Mouse (Mus musculus) large intestine, adult 2 months (tissue): Measurements from ENCODE around the gene Mfsd2b. TPM values are rescaled to one million over a fixed set of nuclear protein-coding genes. Genes with fewer than 3 reads are reported as not detected.
A peak's percentile ranks its signal among the peaks of the same experiment; 100 is the strongest.

Experiments used
- DNase-seq: peaks from one replicate; pipeline ENCODE4 v3.0.0-alpha.2; 2012; ENCODE audit warnings: low read depth, low spot score
- whole genome bisulfite sequencing: fragments of 180-500 bp; shearing (Covaris S2); methylation state at CpG from one replicate; pipeline ENCODE4 v1.1.7; 2018; 5-methylcytosine and 5-hydroxymethylcytosine counted together
- polyA plus RNA-seq: library from polyadenylated mRNA; depleted of rRNA; stranded (reverse); fragments of >200 nt; gene quantifications from 2 replicates; pipeline ENCODE4 v1.2.3, GENCODE M21; 2012; rRNA removed

Gene Mfsd2b
- polyA plus RNA-seq, 1 experiment = 1.1 TPM

DNA sequence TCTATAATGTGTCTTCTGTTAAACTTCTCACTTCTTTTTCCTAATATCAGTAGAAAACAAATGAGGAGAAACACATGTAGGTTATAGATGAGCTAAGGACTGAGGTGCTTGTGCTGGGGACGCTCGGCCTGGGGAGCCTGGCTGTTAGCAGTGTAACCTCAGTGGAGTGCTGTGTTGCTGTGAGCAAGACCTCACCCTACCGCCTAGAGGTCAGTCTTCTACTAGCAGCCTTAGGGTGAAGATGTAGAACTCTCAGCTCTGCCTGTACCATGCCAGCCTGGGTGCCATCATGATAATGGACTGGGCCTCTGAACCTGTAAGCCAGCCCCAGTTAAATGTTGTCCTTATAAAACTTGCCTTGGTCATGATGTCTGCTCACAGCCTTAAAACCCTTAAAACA is 46.9 kb downstream of the Mfsd2b start:
- 89% methylated on average over 3 of the region's 3 CpGs for WGBS
- no peak for DNase-seq

GRCm38 (mm10) chr12:4817361-4818101 is 56.6 kb downstream of the Mfsd2b start, which contains the start of gene Sf3b6:
Gene Sf3b6, plus strand, starts transcription at chr12:4817544.
- DNase-seq = peak; percentile 96
- WGBS = under 1% methylated on average over 49 of the region's 49 CpGs

- DNase-seq = no peak
- WGBS = 7% methylated on average over 24 of the region's 24 CpGs
Observed at GRCm38 (mm10) chr12:4816680-4817360, 57.3 kb downstream of the Mfsd2b start.

GRCm38 (mm10) chr12:4813636-4814035 is 60.5 kb downstream of the Mfsd2b start:
- 77% methylated on average over 4 of the region's 4 CpGs for WGBS

More at GRCm38 (mm10) chr12:4813636-4814035, 60.5 kb downstream of the Mfsd2b start:
- DNase-seq = no peak

Other genes with a start within 250 kb of the Mfsd2b start
- not detected in 2 replicates for gene Fam228a, start 135.9 kb downstream of the Mfsd2b start, polyA plus RNA-seq
- gene Pfn4, start 105.3 kb downstream of the Mfsd2b start, polyA plus RNA-seq = 0.07 and 0.25 TPM in 2 replicates
- gene Fam228b, start 105.1 kb downstream of the Mfsd2b start, polyA plus RNA-seq = 0.02 TPM in 1 of 2 replicates, not detected in the other
- gene Sf3b6, start 56.8 kb downstream of the Mfsd2b start, polyA plus RNA-seq = 118 and 119 TPM in 2 replicates
- gene Fkbp1b, start 32.8 kb downstream of the Mfsd2b start, polyA plus RNA-seq = 1.6 and 3.0 TPM in 2 replicates
- 2.9 and 5.0 TPM in 2 replicates for gene Wdcp, start 31.1 kb downstream of the Mfsd2b start, polyA plus RNA-seq
- 5.6 and 12.3 TPM in 2 replicates for gene Ubxn2a, start 33.3 kb upstream of the Mfsd2b start, polyA plus RNA-seq
- 3.8 and 7.3 TPM in 2 replicates for gene Atad2b, start 43.0 kb upstream of the Mfsd2b start, polyA plus RNA-seq